Mouse (Mus musculus): Measurements from ENCODE around the gene Fra10ac1. TPM values are rescaled to one million over a fixed set of nuclear protein-coding genes. Genes with fewer than 3 reads are reported as not detected.

Gene Fra10ac1
- total and polyA plus RNA-seq, 2 experiments from 2014 or later = 13.0 to 36.1 TPM

- ATAC-seq (no peak), DNase-seq (no peak)
- H3K4me3 ChIP-seq (ENCODE audit: low read depth, low read length) = no peak overlapping the region
- no peak overlapping the region for H3K27ac ChIP-seq (ENCODE audit: low read depth, low read length)
- TF ChIP-seq CTCF (IDR thresholded peaks at IDR 0.05; ENCODE audit: low read depth) = no peak
- H3K36me3 ChIP-seq (ENCODE audit: insufficient read depth) = no peaks in the 10 kb centered on the region
- WGBS = 61% methylated on average over 8 of the region's 8 CpGs
- no peaks in the 10 kb centered on the region for H3K9me3 ChIP-seq (ENCODE audit: low read length)
- H3K9ac ChIP-seq = no peak overlapping the region
- no peaks in the 10 kb centered on the region for H3K27me3 ChIP-seq (ENCODE audit: insufficient read depth, low read length)
- no peaks in the 10 kb centered on the region for H3K4me1 ChIP-seq (ENCODE audit: insufficient read depth)
- H3K4me2 ChIP-seq (ENCODE audit: low read depth) = no peak overlapping the region
Measured at GRCm38 (mm10) chr19:38232087-38232486, 8.1 kb upstream of the Fra10ac1 start.

GRCm38 (mm10) chr19:38228699-38229098 lies 4.7 kb upstream of the Fra10ac1 start:
- ATAC-seq (no peak), DNase-seq (no peak)
- Histone ChIP-seq H3K4me1 (ENCODE audit: insufficient read depth) (no peaks in the 10 kb centered on the region), H3K27me3 (ENCODE audit: insufficient read depth, low read length) (no peaks in the 10 kb centered on the region), H3K27ac (ENCODE audit: low read depth, low read length) (no peak overlapping the region), H3K4me2 (ENCODE audit: low read depth) (no peak overlapping the region), H3K9ac (no peak overlapping the region), H3K36me3 (ENCODE audit: insufficient read depth) (no peaks in the 10 kb centered on the region), H3K9me3 (ENCODE audit: low read length) (no peaks in the 10 kb centered on the region), H3K4me3 (ENCODE audit: low read depth, low read length) (no peak overlapping the region)
- 57% methylated on average over 2 of the region's 2 CpGs for WGBS
- peak; percentile 44 for TF ChIP-seq CTCF (IDR thresholded peaks at IDR 0.05; ENCODE audit: low read depth)

GRCm38 (mm10) chr19:38224685-38225060 lies 717 bp upstream of the Fra10ac1 start:
- H3K27me3 ChIP-seq (ENCODE audit: insufficient read depth, low read length) = no peaks in the 10 kb centered on the region
- TF ChIP-seq CTCF (IDR thresholded peaks at IDR 0.05; ENCODE audit: low read depth) = no peak
- peak overlapping the region; percentile 58 for H3K4me3 ChIP-seq (ENCODE audit: low read depth, low read length)
- H3K9ac ChIP-seq = peak overlapping the region; percentile 66
- peak; percentile 82 for DNase-seq
- peak overlapping the region; percentile 99 for H3K27ac ChIP-seq (ENCODE audit: low read depth, low read length)
- H3K9me3 ChIP-seq (ENCODE audit: low read length) = no peaks in the 10 kb centered on the region
- H3K4me1 ChIP-seq (ENCODE audit: insufficient read depth) = peaks cover 6% of the 10 kb centered on the region; the same call in 1 of the 2 replicates
- WGBS = 2% methylated on average over 9 of the region's 9 CpGs
- peak; percentile 65 for ATAC-seq
- no peaks in the 10 kb centered on the region for H3K36me3 ChIP-seq (ENCODE audit: insufficient read depth)
- H3K4me2 ChIP-seq (ENCODE audit: low read depth) = peak overlapping the region; percentile 71

GRCm38 (mm10) chr19:38223356-38223904 lies 526 bp downstream of the Fra10ac1 start:
- no peaks in the 10 kb centered on the region for H3K9me3 ChIP-seq (ENCODE audit: low read length)
- H3K4me1 ChIP-seq (ENCODE audit: insufficient read depth) = peaks cover 6% of the 10 kb centered on the region; the same call in 1 of the 2 replicates

GRCm38 (mm10) chr19:38217696-38218095 lies 6.3 kb downstream of the Fra10ac1 start:
- DNase-seq (no peak), ATAC-seq (no peak)
- no peak overlapping the region for H3K4me2 ChIP-seq (ENCODE audit: low read depth)
- 96% methylated on average over 3 of the region's 3 CpGs for WGBS
- H3K27me3 ChIP-seq (ENCODE audit: insufficient read depth, low read length) = no peaks in the 10 kb centered on the region
- no peak overlapping the region for H3K4me3 ChIP-seq (ENCODE audit: low read depth, low read length)
- 0 out of 2 replicates have a peak, but pooled peaks cover under 1% of the 10 kb centered on the region for H3K4me1 ChIP-seq (ENCODE audit: insufficient read depth)
- no peak overlapping the region for H3K27ac ChIP-seq (ENCODE audit: low read depth, low read length)
- no peak overlapping the region for H3K9ac ChIP-seq
- no peaks in the 10 kb centered on the region for H3K9me3 ChIP-seq (ENCODE audit: low read length)
- H3K36me3 ChIP-seq (ENCODE audit: insufficient read depth) = no peaks in the 10 kb centered on the region; the same call in none of the 2 replicates
- no peak for TF ChIP-seq CTCF (IDR thresholded peaks at IDR 0.05; ENCODE audit: low read depth)

More at GRCm38 (mm10) chr19:38223356-38223904, 526 bp downstream of the Fra10ac1 start:
- Histone ChIP-seq H3K27me3 (ENCODE audit: insufficient read depth, low read length) (no peaks in the 10 kb centered on the region), H3K9ac (peak overlapping the region; percentile 66), H3K27ac (ENCODE audit: low read depth, low read length) (peak overlapping the region; percentile 99), H3K36me3 (ENCODE audit: insufficient read depth) (no peaks in the 10 kb centered on the region), H3K4me3 (ENCODE audit: low read depth, low read length) (peak overlapping the region; percentile 58), H3K4me2 (ENCODE audit: low read depth) (peak overlapping the region; percentile 71)
- DNase-seq = peak; percentile 22
- no peak for TF ChIP-seq CTCF (IDR thresholded peaks at IDR 0.05; ENCODE audit: low read depth)
- ATAC-seq = 0 out of 2 replicates have a peak, but pooled peaks have one; percentile 0
- WGBS = 10% methylated on average over 12 of the region's 12 CpGs

- Histone ChIP-seq H3K4me2 (ENCODE audit: low read depth) (no peak overlapping the region), H3K9ac (no peak overlapping the region), H3K4me3 (ENCODE audit: low read depth, low read length) (no peak overlapping the region), H3K4me1 (ENCODE audit: insufficient read depth) (no peaks in the 10 kb centered on the region), H3K9me3 (ENCODE audit: low read length) (no peaks in the 10 kb centered on the region), H3K36me3 (ENCODE audit: insufficient read depth) (peaks cover 17% of the 10 kb centered on the region; the same call in 1 of the 2 replicates), H3K27ac (ENCODE audit: low read depth, low read length) (no peak overlapping the region), H3K27me3 (ENCODE audit: insufficient read depth, low read length) (no peaks in the 10 kb centered on the region)
- ATAC-seq (peak; percentile 83), DNase-seq (peak; percentile 64)
- 50% methylated on average over 9 of the region's 9 CpGs for WGBS
- TF ChIP-seq CTCF (IDR thresholded peaks at IDR 0.05; ENCODE audit: low read depth) = peak; percentile 75
Measured at GRCm38 (mm10) chr19:38206669-38207068, 17.3 kb downstream of the Fra10ac1 start.

GRCm38 (mm10) chr19:38198731-38199130 lies 25.2 kb downstream of the Fra10ac1 start:
- Histone ChIP-seq H3K9me3 (ENCODE audit: low read length) (no peaks in the 10 kb centered on the region), H3K4me2 (ENCODE audit: low read depth) (no peak overlapping the region), H3K9ac (no peak overlapping the region), H3K27me3 (ENCODE audit: insufficient read depth, low read length) (no peaks in the 10 kb centered on the region), H3K36me3 (ENCODE audit: insufficient read depth) (peaks cover 6% of the 10 kb centered on the region; the same call in 1 of the 2 replicates), H3K4me1 (ENCODE audit: insufficient read depth) (no peaks in the 10 kb centered on the region), H3K4me3 (ENCODE audit: low read depth, low read length) (no peak overlapping the region), H3K27ac (ENCODE audit: low read depth, low read length) (no peak overlapping the region)
- ATAC-seq = no peak
- WGBS = 89% methylated on average over 5 of the region's 5 CpGs
- TF ChIP-seq CTCF (IDR thresholded peaks at IDR 0.05; ENCODE audit: low read depth) = peak; percentile 60
- peak; percentile 68 for DNase-seq
